Comparison of ENCODE assay signal across 23 mouse cellular contexts in genomic region chr17:45730696-45731095, GRCm38 (mm10). TPM values are rescaled to one million over a fixed set of nuclear protein-coding genes. Genes with fewer than 3 reads are reported as not detected.
A peak's percentile ranks its signal among the peaks of the same experiment; 100 is the strongest.
DNase-seq lines count a peak whose midpoint lies in the region; TF ChIP-seq lines count a peak whose summit lies in the region.
"Had no signal": no experiment of that assay in that cellular context is flagged by ENCODE, and none has a peak within 500 bp of the region (broad histone marks: within the 10 kb centered on the region; RNA-seq: fewer than 3 reads in every experiment).

No protein-coding gene starts in this region.

- no peak for DNase-seq in gastrocnemius, adult 2 months
- DNase-seq in gastrocnemius, postnatal 10 days: no peak
- DNase-seq in layer of hippocampus, adult 2 months (ENCODE audit: low spot score in 2 of 2): no peak
- DNase-seq in layer of hippocampus, adult 9-10 months (ENCODE audit: low spot score): no peak
- no peak for DNase-seq in embryonic facial prominence, embryonic 10.5 days (ENCODE audit: low spot score)
- no peak for DNase-seq in limb, embryonic 10.5 days (ENCODE audit: low spot score)
- no peak for DNase-seq in adrenal gland, adult (ENCODE audit: inconsistent age in 2 of 2, low spot score in 1 of 2)
- no peak for DNase-seq in adrenal gland, postnatal 4 days (ENCODE audit: low spot score in 2 of 2)

- H3K27me3 ChIP-seq in embryonic facial prominence, embryonic 10.5 days (replicated peaks; ENCODE audit: low read depth, poor library complexity, severe bottlenecking): peaks cover 35% of the 10 kb centered on the region
- peaks cover 30% of the 10 kb centered on the region for H3K27me3 ChIP-seq in limb, embryonic 10.5 days (ENCODE audit: low read depth, poor library complexity, severe bottlenecking)

- intact Hi-C loops in gastrocnemius, adult 2 months (cut with DNase I): loop anchor here (2.0 kb wide), 1 partner anchor 402 kb away; no protein-coding TSS in a partner anchor

- H3K27ac ChIP-seq in gastrocnemius, adult 2 months: peak overlapping the region; percentile 90
- H3K27ac ChIP-seq in layer of hippocampus, adult 2 months: peak overlapping the region; percentile 46; the same call in 1 of the 2 replicates
- peak overlapping the region; percentile 60; the same call in 1 of the 2 replicates for H3K27ac ChIP-seq in embryonic facial prominence, embryonic 10.5 days (replicated peaks)
- peak overlapping the region; percentile 72 for H3K27ac ChIP-seq in limb, embryonic 10.5 days
- H3K27ac ChIP-seq: embryonic facial prominence, embryonic 13.5 days; hindbrain, embryonic 13.5 days; intestine, embryonic 15.5 days had no signal

- WGBS in embryonic facial prominence, embryonic 10.5 days: 61% methylated on average over 4 of the region's 4 CpGs
- WGBS in limb, embryonic 10.5 days: 50% methylated on average over 4 of the region's 4 CpGs

- TF ChIP-seq CTCF in gastrocnemius, adult 2 months (IDR thresholded peaks at IDR 0.05): no peak
- no peak for TF ChIP-seq CTCF in layer of hippocampus, adult 2 months (conservative IDR thresholded peaks at IDR 0.05)

- H3K9me3 ChIP-seq in embryonic facial prominence, embryonic 10.5 days: no peaks in the 10 kb centered on the region
- no peaks in the 10 kb centered on the region for H3K9me3 ChIP-seq in limb, embryonic 10.5 days (replicated peaks)
- H3K9me3 ChIP-seq: embryonic facial prominence, embryonic 13.5 days; heart, embryonic 12.5 days; heart, embryonic 15.5 days; hindbrain, embryonic 13.5 days; intestine, embryonic 15.5 days had no signal

- H3K4me3 ChIP-seq in gastrocnemius, adult 2 months: no peak overlapping the region
- no peak overlapping the region for H3K4me3 ChIP-seq in layer of hippocampus, adult 2 months
- H3K4me3 ChIP-seq in embryonic facial prominence, embryonic 10.5 days: no peak overlapping the region
- 0 out of 2 replicates have a peak overlapping the region, but pooled peaks have one; percentile 18 for H3K4me3 ChIP-seq in limb, embryonic 10.5 days
- H3K4me3 ChIP-seq: embryonic facial prominence, embryonic 13.5 days; erythroblast, embryonic 14.5 days; heart, embryonic 12.5 days; heart, embryonic 15.5 days; hindbrain, embryonic 13.5 days; intestine, embryonic 15.5 days had no signal

- H3K4me1 ChIP-seq in embryonic facial prominence, embryonic 10.5 days: peaks cover 84% of the 10 kb centered on the region
- peaks cover 82% of the 10 kb centered on the region for H3K4me1 ChIP-seq in limb, embryonic 10.5 days

- H3K36me3 ChIP-seq in embryonic facial prominence, embryonic 10.5 days (replicated peaks): no peaks in the 10 kb centered on the region
- H3K36me3 ChIP-seq in limb, embryonic 10.5 days: no peaks in the 10 kb centered on the region
- H3K36me3 ChIP-seq: embryonic facial prominence, embryonic 13.5 days; heart, embryonic 12.5 days; heart, embryonic 15.5 days; hindbrain, embryonic 13.5 days; intestine, embryonic 15.5 days had no signal

RNA-seq across cellular contexts. Expression of gene 1600014C23Rik, which starts 2.9 kb away (rescaled TPM):
- total RNA-seq in gastrocnemius, adult 2 months (2021): under 1 TPM in 1 of 2 experiments, not detected in 1; 0.50 TPM
- not detected for total RNA-seq in gastrocnemius, postnatal 10 days (2021)
- not detected for total RNA-seq in layer of hippocampus, adult 2 months (2021)
- polyA plus RNA-seq in embryonic facial prominence, embryonic 10.5 days (2016; fragmentation: Nextera tagmentation; extraction: Ambion mirVana): not detected in 2 replicates
- 0.33 TPM in 1 of 2 replicates, not detected in the other for polyA plus RNA-seq in limb, embryonic 10.5 days (2016; fragmentation: Nextera tagmentation; extraction: Ambion mirVana)
- not detected for total RNA-seq in adrenal gland, postnatal 4 days (2021)
- total RNA-seq: adrenal gland, adult 18-20 months; adrenal gland, postnatal 10 days; adrenal gland, postnatal 36 days; common myeloid progenitor, adult 5-6 weeks; forebrain, postnatal 0 days; gastrocnemius, postnatal 14 days; gastrocnemius, postnatal 4 days had no signal
- polyA plus RNA-seq: C2C12; CD4-positive, CD25-positive, alpha-beta regulatory T cell, adult 4 months; embryonic facial prominence, embryonic 13.5 days; erythroblast, embryonic 14.5 days; forebrain, postnatal 0 days; hindbrain, embryonic 13.5 days had no signal

RNA-seq across cellular contexts. Expression of gene Tmem63b, which starts 44.0 kb away (rescaled TPM):
- 10 to 100 TPM; 66.5 to 81.6 TPM for total RNA-seq in gastrocnemius, adult 2 months (2021)
- 10 to 100 TPM; 55.0 to 58.2 TPM for total RNA-seq in gastrocnemius, postnatal 10 days (2021)
- total RNA-seq in layer of hippocampus, adult 2 months (2021): 100 to 1,000 TPM; 165 to 176 TPM
- 41.6 and 51.6 TPM in 2 replicates for polyA plus RNA-seq in embryonic facial prominence, embryonic 10.5 days (2016; fragmentation: Nextera tagmentation; extraction: Ambion mirVana)
- 35.5 and 36.1 TPM in 2 replicates for polyA plus RNA-seq in limb, embryonic 10.5 days (2016; fragmentation: Nextera tagmentation; extraction: Ambion mirVana)
- 10 to 100 TPM; 49.5 to 57.6 TPM for total RNA-seq in adrenal gland, postnatal 4 days (2021)

RNA-seq across cellular contexts. Expression of gene Mrpl14, which starts 44.6 kb away (rescaled TPM):
- 100 to 1,000 TPM in 1 of 2 experiments, 10 to 100 TPM in 1; 99.5 to 139 TPM for total RNA-seq in gastrocnemius, adult 2 months (2021)
- 10 to 100 TPM; 82.3 to 83.5 TPM for total RNA-seq in gastrocnemius, postnatal 10 days (2021)
- 10 to 100 TPM; 34.8 to 43.5 TPM for total RNA-seq in layer of hippocampus, adult 2 months (2021)
- polyA plus RNA-seq in embryonic facial prominence, embryonic 10.5 days (2016; fragmentation: Nextera tagmentation; extraction: Ambion mirVana): 156 and 170 TPM in 2 replicates
- 160 and 167 TPM in 2 replicates for polyA plus RNA-seq in limb, embryonic 10.5 days (2016; fragmentation: Nextera tagmentation; extraction: Ambion mirVana)
- 100 to 1,000 TPM in 1 of 2 experiments, 10 to 100 TPM in 1; 95.6 to 103 TPM for total RNA-seq in adrenal gland, postnatal 4 days (2021)
